Mouse (Mus musculus) CH12.LX (cell line): Measurements from ENCODE around the gene B3gnt8. TPM values are rescaled to one million over a fixed set of nuclear protein-coding genes. Genes with fewer than 3 reads are reported as not detected.

ENCODE experiments used
- DNase-seq: peaks from one replicate; pipeline ENCODE4 v3.0.0-alpha.2; 2013; ENCODE audit errors: extremely low read depth
- H3K27ac ChIP-seq: 2 replicates; pipeline ENCODE4 v1.5.1; 2012; ENCODE audit warnings: low read depth, mild to moderate bottlenecking, control low read depth, moderate library complexity; ENCODE audit not compliant: insufficient read depth
- H3K27me3 ChIP-seq: replicated peaks from 2 replicates; pipeline ENCODE3; 2012; ENCODE audit warnings: inconsistent platforms
- H3K36me3 ChIP-seq, 2 experiments: replicated peaks in 1 of 2; 2 replicates each; pipeline versions ENCODE3 to v1.6.1; 2012; ENCODE audit warnings: inconsistent platforms in 1 of 2, low read length in 1 of 2, mild to moderate bottlenecking in 1 of 2, mixed read lengths in 1 of 2, moderate library complexity in 1 of 2; ENCODE audit not compliant: control insufficient read depth in 1 of 2, insufficient read depth in 1 of 2
- H3K4me1 ChIP-seq, 2 experiments: 2 replicates each; pipeline ENCODE4 v1.6.1; 2012; ENCODE audit warnings: inconsistent platforms in 1 of 2, moderate library complexity in 1 of 2; ENCODE audit not compliant: insufficient read depth in 2 of 2, control insufficient read depth in 1 of 2
- H3K4me2 ChIP-seq: 2 replicates; pipeline ENCODE4 v1.6.1; 2012; ENCODE audit warnings: low read depth, mild to moderate bottlenecking, control low read depth; ENCODE audit not compliant: poor library complexity, insufficient read depth, severe bottlenecking
- H3K4me3 ChIP-seq, 3 experiments: fragments of 150-350 bp in 1 of 3; sonication (generic) in 1 of 3; replicated peaks in 1 of 3; 2 replicates each; pipeline versions ENCODE3 to v1.5.1; 2011 to 2012; ENCODE audit warnings: low read depth in 2 of 3, low read length in 2 of 3, mild to moderate bottlenecking in 2 of 3, moderate library complexity in 2 of 3, control low read depth in 1 of 3, improper control_type of control experiment in 1 of 3, inconsistent platforms in 1 of 3, mixed read lengths in 1 of 3; ENCODE audit not compliant: poor library complexity in 1 of 3
- H3K79me2 ChIP-seq: replicated peaks from 2 replicates; pipeline ENCODE4 v1.6.1; 2012; ENCODE audit warnings: mild to moderate bottlenecking, moderate library complexity; ENCODE audit not compliant: control insufficient read depth, poor library complexity, insufficient read depth, severe bottlenecking; ENCODE audit errors: extremely low read depth
- H3K9ac ChIP-seq: 2 replicates; pipeline ENCODE4 v1.6.1; 2012; ENCODE audit warnings: low read depth, mild to moderate bottlenecking, control low read depth, moderate library complexity; ENCODE audit not compliant: insufficient read depth
- H3K9me3 ChIP-seq: replicated peaks from 2 replicates; pipeline ENCODE3; 2012; ENCODE audit warnings: low read length, inconsistent platforms, mixed read lengths
- CTCF ChIP-seq, 2 experiments: IDR thresholded peaks in 1 of 2; conservative IDR thresholded peaks in 1 of 2; 2 replicates each; pipeline ENCODE4 v1.5.1; 2011 to 2012; ENCODE audit warnings: low read depth in 2 of 2, low read length in 2 of 2, improper control_type of control experiment in 1 of 2, inconsistent platforms in 1 of 2, mild to moderate bottlenecking in 1 of 2, moderate library complexity in 1 of 2
- E2F4 ChIP-seq: IDR thresholded peaks from 2 replicates; pipeline ENCODE4 v1.6.1; 2011; ENCODE audit warnings: low read depth, low read length, improper control_type of control experiment; ENCODE audit not compliant: insufficient replicate concordance
- ELF1 ChIP-seq: IDR thresholded peaks from 2 replicates; pipeline ENCODE4 v1.6.1; 2014; ENCODE audit warnings: low read depth, mild to moderate bottlenecking, inconsistent platforms, low read length, improper control_type of control experiment
- EP300 ChIP-seq: IDR thresholded peaks from 2 replicates; pipeline ENCODE4 v1.6.1; 2011; ENCODE audit warnings: low read length, improper control_type of control experiment
- ETS1 ChIP-seq: conservative IDR thresholded peaks from 2 replicates; pipeline ENCODE4 v1.6.1; 2012; ENCODE audit warnings: low read depth, mild to moderate bottlenecking, inconsistent platforms, low read length, improper control_type of control experiment, moderate library complexity
- IRF4 ChIP-seq: IDR thresholded peaks from 2 replicates; pipeline ENCODE4 v1.6.1; 2014; ENCODE audit warnings: low read depth, mild to moderate bottlenecking, inconsistent platforms, low read length, improper control_type of control experiment
- JUN ChIP-seq: IDR thresholded peaks from 2 replicates; pipeline ENCODE4 v1.6.1; 2011; ENCODE audit warnings: low read depth, mild to moderate bottlenecking, low read length, improper control_type of control experiment, moderate library complexity; ENCODE audit not compliant: insufficient read depth
- KAT2A ChIP-seq: IDR thresholded peaks from 2 replicates; pipeline ENCODE4 v1.6.1; 2012; ENCODE audit warnings: low read length, improper control_type of control experiment, inconsistent platforms; ENCODE audit not compliant: insufficient replicate concordance
- MAFK ChIP-seq: IDR thresholded peaks from 2 replicates; pipeline ENCODE4 v1.6.1; 2011; ENCODE audit warnings: low read length, improper control_type of control experiment; ENCODE audit not compliant: insufficient replicate concordance
- MAZ ChIP-seq: IDR thresholded peaks from 2 replicates; pipeline ENCODE4 v1.6.1; 2012; ENCODE audit warnings: low read depth, mild to moderate bottlenecking, inconsistent platforms, low read length, improper control_type of control experiment, moderate library complexity
- MXI1 ChIP-seq: IDR thresholded peaks from 2 replicates; pipeline ENCODE4 v1.6.1; 2011; ENCODE audit warnings: mild to moderate bottlenecking, low read depth, low read length, improper control_type of control experiment
- MYC ChIP-seq: IDR thresholded peaks from 2 replicates; pipeline ENCODE4 v1.6.1; 2011; ENCODE audit warnings: low read depth, mild to moderate bottlenecking, improper control_type of control experiment, low read length
- NELFE ChIP-seq: IDR thresholded peaks from 2 replicates; pipeline ENCODE4 v1.6.1; 2011; ENCODE audit warnings: low read depth, low read length, improper control_type of control experiment
- NRF1 ChIP-seq: IDR thresholded peaks from 2 replicates; pipeline ENCODE4 v1.6.1; 2014; ENCODE audit warnings: low read depth, mild to moderate bottlenecking, inconsistent platforms, low read length, improper control_type of control experiment, moderate library complexity
- PAX5 ChIP-seq: IDR thresholded peaks from 2 replicates; pipeline ENCODE4 v1.6.1; 2012; ENCODE audit warnings: low read length, inconsistent platforms, mixed read lengths
- POLR2A ChIP-seq: IDR thresholded peaks from 2 replicates; pipeline ENCODE4 v1.6.1; 2011; ENCODE audit warnings: low read depth, mild to moderate bottlenecking, improper control_type of control experiment, low read length
- RAD21 ChIP-seq: IDR thresholded peaks from 2 replicates; pipeline ENCODE4 v1.6.1; 2011; ENCODE audit warnings: low read depth, mild to moderate bottlenecking, low read length, improper control_type of control experiment, moderate library complexity
- RCOR1 ChIP-seq: conservative IDR thresholded peaks from 2 replicates; pipeline ENCODE4 v1.6.1; 2012; ENCODE audit warnings: low read depth, mild to moderate bottlenecking, inconsistent platforms, low read length, improper control_type of control experiment
- TBP ChIP-seq: conservative IDR thresholded peaks from 2 replicates; pipeline ENCODE4 v1.6.1; 2011; ENCODE audit warnings: low read depth, low read length, improper control_type of control experiment
- TCF12 ChIP-seq: IDR thresholded peaks from 2 replicates; pipeline ENCODE4 v1.6.1; 2014; ENCODE audit warnings: low read depth, mild to moderate bottlenecking, inconsistent platforms, low read length, improper control_type of control experiment
- ZKSCAN1 ChIP-seq: IDR thresholded peaks from 2 replicates; pipeline ENCODE4 v1.6.1; 2012; ENCODE audit warnings: low read depth, inconsistent platforms, low read length, improper control_type of control experiment, borderline replicate concordance
- ZMIZ1 ChIP-seq: IDR thresholded peaks from 2 replicates; pipeline ENCODE4 v1.6.1; 2012; ENCODE audit warnings: low read depth, mild to moderate bottlenecking, inconsistent platforms, low read length, improper control_type of control experiment
- ZNF384 ChIP-seq: IDR thresholded peaks from 2 replicates; pipeline ENCODE4 v1.6.1; 2012; ENCODE audit warnings: low read depth, low read length, improper control_type of control experiment, inconsistent platforms
- dilution Hi-C: fragments of 300-500 bp; cut with MboI; formaldehyde crosslinking; loops from 2 replicates; pipeline ENCODE4 v1.14.3; 2020; ENCODE audit warnings: low sequenced_read_pairs; ENCODE audit not compliant: extremely low pct_unique_long_range_greater_than_20kb, extremely low pct_ligation_motif_present
- in situ Hi-C: fragments of 300-500 bp; cut with MboI; formaldehyde crosslinking; loops from 3 replicates; pipeline ENCODE4 v1.14.3; 2019; ENCODE audit warnings: low sequenced_read_pairs, low pct_ligation_motif_present, low pct_unique_long_range_greater_than_20kb, mixed read lengths
- polyA plus RNA-seq: library from polyadenylated mRNA; unstranded; fragments of >175 nt; gene quantifications from 2 replicates; pipeline ENCODE4 v1.2.1, GENCODE M21; 2012; ENCODE audit warnings: low read depth; ENCODE audit not compliant: insufficient read length
- total RNA-seq, 2 experiments: library from RNA; depleted of rRNA; stranded (reverse); fragments of 300-350 nt in 1 of 2; fragments of >200 nt in 1 of 2; gene quantifications; 2 replicates each; pipeline ENCODE4 v1.2.3; 2012 to 2014

The B3gnt8 gene
- total and polyA plus RNA-seq, 3 experiments = 0.21 to 0.24 TPM; not detected in 1

DNA sequence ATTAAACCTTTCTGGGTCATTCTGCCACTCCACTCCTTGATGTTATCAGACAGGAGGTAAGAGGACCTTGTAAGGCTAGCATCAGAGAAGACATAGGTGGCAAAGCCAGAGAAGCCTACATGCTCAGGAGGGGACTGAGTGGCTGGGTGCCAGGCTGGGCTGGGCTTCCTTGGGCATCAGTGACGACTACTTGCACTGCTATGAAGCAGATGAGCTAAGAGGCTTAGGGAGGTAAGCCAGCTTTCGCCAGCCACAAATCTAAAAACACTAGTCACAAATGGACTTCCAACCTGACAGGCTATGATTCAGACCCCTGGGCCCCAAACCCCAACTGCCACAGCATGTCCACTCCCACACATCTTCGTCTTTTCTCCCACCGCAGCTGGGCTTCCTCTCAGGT is 18.2 kb downstream of the B3gnt8 start:
- peaks cover 0 to 12% of the 10 kb centered on the region in 2 experiments for H3K36me3 ChIP-seq
- dilution Hi-C loops = no loop called here

DNA sequence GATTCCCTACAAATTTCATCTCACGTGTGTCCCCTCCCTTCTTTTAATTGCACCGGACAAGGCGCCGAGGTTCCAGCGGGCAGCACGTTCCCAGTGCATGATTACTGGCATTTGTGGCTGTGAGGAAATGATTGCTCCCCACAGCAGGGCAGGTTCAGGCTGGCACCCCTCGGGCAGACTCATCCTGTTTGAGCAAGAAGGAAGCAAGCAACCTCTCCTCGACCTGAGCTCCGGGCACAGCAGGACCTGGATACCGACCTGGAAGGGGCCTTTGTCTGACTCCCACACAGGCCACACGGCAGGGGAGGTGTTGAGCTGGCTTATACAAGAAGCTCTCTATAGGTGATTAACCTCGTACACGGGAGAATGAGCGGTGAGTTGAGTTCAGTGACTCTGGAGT is 18.6 kb downstream of the B3gnt8 start:
- dilution Hi-C loops (no loop called here), in situ Hi-C loops (no loop called here)
- TF ChIP-seq TBP (no peak), TCF12 (no peak)
- no peaks in the 10 kb centered on the region for H3K9me3 ChIP-seq
- H3K4me1 ChIP-seq = peaks cover 12 to 42% of the 10 kb centered on the region in 2 experiments
- no peaks in the 10 kb centered on the region for H3K79me2 ChIP-seq
- no peak overlapping the region for H3K9ac ChIP-seq
- H3K4me2 ChIP-seq = no peak overlapping the region
- H3K36me3 ChIP-seq = peaks cover 0 to 9% of the 10 kb centered on the region in 2 experiments
- DNase-seq = no peak
- no peak overlapping the region for H3K27ac ChIP-seq
- H3K4me3 ChIP-seq = no peak overlapping the region
- H3K27me3 ChIP-seq = no peaks in the 10 kb centered on the region

More for the DNA sequence above, 18.2 kb downstream of the B3gnt8 start:
- no peak overlapping the region for H3K4me3 ChIP-seq
- TF ChIP-seq PAX5 (no peak), ETS1 (no peak), RAD21 (no peak), JUN (no peak), MAFK (no peak), MYC (no peak), CTCF (conservative IDR thresholded peaks at IDR 0.05 in 1 of 2, IDR thresholded peaks at IDR 0.05 in 1 of 2; ENCODE audit: low read depth in 2 of 2, low read length in 2 of 2) (no peak), ZKSCAN1 (no peak), NELFE (no peak), E2F4 (no peak), ZMIZ1 (no peak), MXI1 (no peak), TCF12 (no peak)
- in situ Hi-C loops = no loop called here
- H3K27me3 ChIP-seq = no peaks in the 10 kb centered on the region
- H3K4me2 ChIP-seq = no peak overlapping the region
- no peaks in the 10 kb centered on the region for H3K9me3 ChIP-seq
- H3K4me1 ChIP-seq = peaks cover 12 to 38% of the 10 kb centered on the region in 2 experiments
- no peak overlapping the region for H3K9ac ChIP-seq
- no peak overlapping the region for H3K27ac ChIP-seq
- no peaks in the 10 kb centered on the region for H3K79me2 ChIP-seq
- DNase-seq = no peak

DNA sequence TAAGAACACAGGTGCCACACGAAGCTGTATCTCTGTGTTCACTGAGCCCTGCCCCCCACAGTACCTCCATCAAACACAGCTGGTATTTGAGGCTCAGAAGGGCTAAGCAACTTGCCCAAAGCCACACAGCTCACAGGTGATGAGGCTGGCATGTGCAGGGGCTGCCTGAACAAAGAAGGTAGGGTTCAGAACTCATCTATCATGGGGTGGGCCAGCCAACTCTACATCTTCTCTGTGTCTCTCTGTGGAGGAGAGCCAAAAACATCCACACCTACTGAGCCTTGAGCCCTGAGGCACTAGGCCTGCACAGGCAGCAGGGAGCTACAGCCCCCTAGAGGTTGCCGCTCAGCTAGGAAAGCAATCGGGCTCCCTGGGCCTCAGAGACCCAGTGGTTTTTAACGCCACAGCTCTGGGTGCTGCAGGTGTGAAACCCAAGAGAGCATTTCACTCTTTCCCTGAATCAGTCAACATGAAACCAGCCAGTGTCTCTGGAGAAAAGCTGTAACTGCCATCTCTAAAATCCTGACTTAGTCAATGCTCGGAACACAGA is 21.2 kb downstream of the B3gnt8 start:
- no peaks in the 10 kb centered on the region for H3K79me2 ChIP-seq
- H3K4me3 ChIP-seq = no peak overlapping the region
- H3K36me3 ChIP-seq = peaks cover 0 to 3% of the 10 kb centered on the region in 2 experiments
- H3K9ac ChIP-seq = no peak overlapping the region
- peaks cover 17 to 54% of the 10 kb centered on the region in 2 experiments for H3K4me1 ChIP-seq
- H3K9me3 ChIP-seq = no peaks in the 10 kb centered on the region
- no peak overlapping the region for H3K27ac ChIP-seq
- in situ Hi-C loops = no loop called here
- no peak overlapping the region; the same call in 1 of the 2 replicates for H3K4me2 ChIP-seq
- dilution Hi-C loops = no loop called here
- no peaks in the 10 kb centered on the region for H3K27me3 ChIP-seq
- DNase-seq = peak; percentile 96
- TF ChIP-seq KAT2A = no peak
- peak in 1 of 2 experiments; percentile 95; a peak in 2 of 4 replicates for TF ChIP-seq CTCF (conservative IDR thresholded peaks at IDR 0.05 in 1 of 2, IDR thresholded peaks at IDR 0.05 in 1 of 2; ENCODE audit: low read depth in 2 of 2, low read length in 2 of 2)
- TF ChIP-seq MAZ = no peak
- TF ChIP-seq EP300 = peak; percentile 95
- TF ChIP-seq IRF4 = peak; percentile 97
- TF ChIP-seq E2F4 = no peak
- peak; percentile 75; the same call in 1 of the 2 replicates for TF ChIP-seq TBP
- TF ChIP-seq POLR2A = no peak
- peak; percentile 59; the same call in 1 of the 2 replicates for TF ChIP-seq MYC
- TF ChIP-seq NELFE = 0 out of 2 replicates have a peak, but pooled peaks have one; percentile 21
- peak; percentile 77; the same call in 1 of the 2 replicates for TF ChIP-seq RCOR1
- TF ChIP-seq JUN = peak; percentile 69
- TF ChIP-seq ZNF384 = peak; percentile 52
- no peak for TF ChIP-seq ELF1
- peak; percentile 27; the same call in 1 of the 2 replicates for TF ChIP-seq NRF1
- peak; percentile 82 for TF ChIP-seq ETS1
- peak; percentile 87 for TF ChIP-seq MAFK
- TF ChIP-seq PAX5 = no peak
